Mouse (Mus musculus) C2C12 (cell line): ENCODE measurements around the gene Satb1.

Experiments used
- CTCF ChIP-seq: IDR thresholded peaks from one replicate; pipeline ENCODE4 v1.5.1; 2011; ENCODE audit not compliant: control insufficient read depth, insufficient read depth, insufficient read length
- MYOG ChIP-seq: IDR thresholded peaks from one replicate; pipeline ENCODE4 v1.6.1; 2011; ENCODE audit not compliant: control insufficient read depth, insufficient read length; ENCODE audit errors: extremely low read depth

DNA sequence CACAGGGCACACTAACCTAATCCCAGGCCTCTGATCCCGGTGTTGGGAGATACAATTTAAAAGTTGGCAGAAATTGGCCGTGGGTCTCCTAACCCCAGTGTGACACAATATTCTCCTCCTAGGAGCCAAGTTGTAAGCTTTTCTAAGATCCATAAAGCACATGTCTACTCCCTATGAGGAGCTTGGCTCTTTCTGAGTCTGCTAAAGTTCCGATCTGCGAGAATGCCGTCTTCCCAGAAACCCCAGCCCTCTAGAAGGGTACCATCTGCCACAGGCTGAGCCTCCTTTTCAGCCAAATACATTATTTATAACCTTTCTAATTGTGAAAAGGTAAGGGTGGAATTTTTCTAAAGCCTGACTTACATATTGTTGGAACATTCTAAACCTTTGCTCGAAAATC, 43.3 kb downstream of the Satb1 start:
- no peak for TF ChIP-seq CTCF
- TF ChIP-seq MYOG: no peak
